Mouse (Mus musculus): ENCODE data around the gene Akap9. TPM values are rescaled to one million over a fixed set of nuclear protein-coding genes. Genes with fewer than 3 reads are reported as not detected.
"Not testable (repeated sequence)": the region's sequence is repeated elsewhere in the genome, so short reads cannot be mapped to it uniquely, and the experiment has no call there.

Akap9 gene
- total RNA-seq, 2 experiments from 2014 or later = 46.7 to 47.5 TPM

- DNase-seq = not testable (repeated sequence)
- intact Hi-C loops (cut with DNase I) = loop anchor here (5.0 kb wide), 1 partner anchor 85 kb away; the partner anchor contains the start of gene Mterf1b
These were observed 179.2 kb downstream of the Akap9 start for GRCm38 (mm10) chr5:4107056-4107455.

DNA sequence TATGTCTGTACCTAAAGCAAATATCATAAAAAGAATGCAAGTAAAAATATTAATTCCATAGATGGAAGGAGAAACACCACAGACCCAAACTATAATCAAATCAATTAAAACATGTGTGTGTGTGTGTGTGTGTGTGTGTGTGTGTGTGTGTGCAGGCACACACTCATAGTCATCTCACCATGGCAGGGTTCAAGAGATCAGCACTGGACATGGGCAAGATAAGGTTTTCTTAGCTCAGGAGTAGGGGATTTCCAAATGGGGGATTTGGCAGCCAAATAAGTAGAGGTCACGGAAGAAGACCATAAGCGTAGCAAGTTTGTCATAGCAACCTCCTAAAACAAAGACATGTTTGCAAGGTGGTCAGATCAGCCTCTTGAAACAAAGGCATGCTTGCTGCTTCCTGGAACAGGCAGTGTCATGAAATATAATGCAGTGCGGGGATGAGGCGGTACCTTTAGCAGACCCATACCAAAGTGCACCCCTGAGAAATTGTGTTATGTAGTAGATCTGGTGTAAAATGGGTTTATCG is 184.8 kb downstream of the Akap9 start:
- no peak for DNase-seq
- intact Hi-C loops (cut with DNase I) = no loop called here

Other genes with a start within 250 kb of the Akap9 start
- gene Ankib1, start 125.1 kb upstream of the Akap9 start, total RNA-seq (2021) = 10 to 100 TPM; 23.4 to 26.4 TPM
- gene Krit1, start 124.9 kb upstream of the Akap9 start, total RNA-seq (2021) = 10 to 100 TPM; 28.9 to 34.3 TPM
- gene Lrrd1, start 82.9 kb upstream of the Akap9 start, total RNA-seq (2021) = under 1 TPM in 1 of 2 experiments, not detected in 1; 0.17 TPM
- gene Mterf1a, start 34.1 kb upstream of the Akap9 start, total RNA-seq (2021) = 1 to 10 TPM; 3.1 to 3.7 TPM
- gene Cyp51, start 176.7 kb downstream of the Akap9 start, total RNA-seq (2021) = 1 to 10 TPM; 6.8 to 7.3 TPM